Mouse (Mus musculus): ENCODE data around the gene Tor2a.

The Tor2a gene

GRCm38 (mm10) chr2:32730854-32731253 is 26.2 kb upstream of the Tor2a start:
- DNase-seq = peak; percentile 44

DNA sequence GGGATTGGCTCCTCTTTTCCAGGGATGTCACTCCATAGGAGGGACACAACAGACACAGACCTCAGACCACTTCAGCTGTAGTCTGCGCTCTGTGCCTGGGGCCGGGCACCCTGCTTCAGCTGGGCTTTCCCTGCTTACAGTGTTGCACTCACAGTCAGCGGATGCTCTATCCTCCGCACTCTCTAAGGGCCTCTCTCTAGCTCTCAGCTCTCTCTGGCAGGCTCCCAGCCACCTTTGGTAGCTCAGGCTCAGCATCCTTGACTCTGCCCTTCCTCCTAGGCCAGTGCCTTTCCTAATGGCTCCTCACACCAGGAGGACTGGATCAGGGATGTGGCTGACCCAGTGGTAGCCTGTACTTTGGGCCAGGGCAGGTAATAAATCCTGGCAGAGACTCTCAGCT is 25.1 kb upstream of the Tor2a start:
- no peak for DNase-seq

DNA sequence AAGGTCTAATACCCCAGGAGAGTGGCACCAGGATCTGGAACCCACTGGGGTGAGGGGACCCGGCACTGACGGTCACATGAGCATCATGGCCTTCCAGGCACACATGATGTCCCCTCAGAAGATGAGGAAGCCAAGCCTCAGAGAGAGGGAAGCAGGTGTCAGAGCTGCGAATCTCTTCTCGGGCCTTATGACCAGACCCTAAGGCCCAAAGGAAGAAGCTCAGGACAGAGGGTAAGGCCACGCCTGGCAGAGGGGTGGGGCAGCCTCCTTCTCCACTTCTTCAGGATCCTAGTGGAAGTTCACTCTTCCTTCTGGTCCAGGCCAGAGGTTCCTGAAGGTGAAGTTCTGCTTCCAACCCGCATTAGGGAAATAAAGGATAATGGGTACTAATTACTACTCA is 24.3 kb upstream of the Tor2a start:
- no peak for DNase-seq

GRCm38 (mm10) chr2:32734480-32734879 is 22.6 kb upstream of the Tor2a start:
- DNase-seq = no peak

- DNase-seq = peak; percentile 25
Measured at GRCm38 (mm10) chr2:32734933-32735332, 22.1 kb upstream of the Tor2a start.

DNA sequence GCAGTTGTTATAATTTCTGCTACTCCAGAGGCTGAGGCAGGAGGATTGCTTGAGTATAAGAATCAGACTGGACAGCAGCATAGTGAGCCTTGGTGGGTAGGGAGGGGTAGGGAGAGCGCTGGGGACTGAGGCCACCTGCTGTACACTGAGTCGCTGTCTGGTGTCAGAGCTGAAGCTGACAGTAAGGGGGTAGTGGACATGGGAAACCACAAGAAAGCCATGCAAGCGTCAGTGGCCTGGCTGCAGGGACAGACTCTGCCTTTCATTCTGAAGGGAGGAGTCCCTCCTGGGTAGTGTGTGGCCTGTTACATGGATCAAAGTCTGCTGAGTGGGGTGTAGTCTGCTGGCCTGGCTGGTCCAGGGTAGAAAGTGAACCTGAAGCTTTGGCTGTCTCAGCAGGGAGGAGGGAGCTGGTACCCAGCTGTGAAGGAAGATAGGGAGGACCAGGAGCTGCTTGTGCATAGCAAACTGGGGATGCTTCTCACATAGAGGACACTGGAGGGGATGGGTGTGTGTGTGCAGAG is 20.7 kb upstream of the Tor2a start:
- no peak for DNase-seq

DNA sequence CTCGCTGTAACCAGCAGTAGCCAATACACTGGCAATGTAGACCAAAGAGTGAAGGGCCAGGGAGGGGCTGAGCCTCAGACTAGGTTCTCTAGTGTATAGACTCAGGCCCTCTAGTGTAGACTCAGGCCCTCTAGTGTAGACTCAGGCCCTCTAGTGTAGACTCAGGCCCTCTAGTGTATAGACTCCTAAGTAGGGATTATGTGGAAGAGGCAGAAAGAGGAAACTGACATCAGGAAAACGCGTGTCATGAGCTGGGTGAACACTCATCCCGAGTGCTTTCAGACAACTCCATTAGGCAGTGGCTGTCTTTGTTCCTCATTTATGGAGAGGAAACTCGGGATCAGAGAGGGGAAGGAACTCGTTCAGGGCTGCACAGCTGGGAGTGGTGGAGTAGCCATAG is 20.0 kb upstream of the Tor2a start:
- no peak for DNase-seq

- DNase-seq = no peak
Measured at GRCm38 (mm10) chr2:32739311-32739710, 17.7 kb upstream of the Tor2a start.

GRCm38 (mm10) chr2:32740916-32741272 is 16.1 kb upstream of the Tor2a start, which contains the start of gene 6330409D20Rik:
TSS of gene 6330409D20Rik (minus strand) at chr2:32741016.
- DNase-seq = no peak

GRCm38 (mm10) chr2:32741273-32742172 is 15.5 kb upstream of the Tor2a start:
- peak; percentile 44 for DNase-seq

GRCm38 (mm10) chr2:32742173-32742531 is 14.9 kb upstream of the Tor2a start:
- DNase-seq = no peak

GRCm38 (mm10) chr2:32744272-32744982 is 12.6 kb upstream of the Tor2a start:
- DNase-seq = no peak

GRCm38 (mm10) chr2:32749082-32749481 is 8.0 kb upstream of the Tor2a start:
- DNase-seq = no peak

GRCm38 (mm10) chr2:32750199-32750598 is 6.8 kb upstream of the Tor2a start:
- no peak for DNase-seq

DNA sequence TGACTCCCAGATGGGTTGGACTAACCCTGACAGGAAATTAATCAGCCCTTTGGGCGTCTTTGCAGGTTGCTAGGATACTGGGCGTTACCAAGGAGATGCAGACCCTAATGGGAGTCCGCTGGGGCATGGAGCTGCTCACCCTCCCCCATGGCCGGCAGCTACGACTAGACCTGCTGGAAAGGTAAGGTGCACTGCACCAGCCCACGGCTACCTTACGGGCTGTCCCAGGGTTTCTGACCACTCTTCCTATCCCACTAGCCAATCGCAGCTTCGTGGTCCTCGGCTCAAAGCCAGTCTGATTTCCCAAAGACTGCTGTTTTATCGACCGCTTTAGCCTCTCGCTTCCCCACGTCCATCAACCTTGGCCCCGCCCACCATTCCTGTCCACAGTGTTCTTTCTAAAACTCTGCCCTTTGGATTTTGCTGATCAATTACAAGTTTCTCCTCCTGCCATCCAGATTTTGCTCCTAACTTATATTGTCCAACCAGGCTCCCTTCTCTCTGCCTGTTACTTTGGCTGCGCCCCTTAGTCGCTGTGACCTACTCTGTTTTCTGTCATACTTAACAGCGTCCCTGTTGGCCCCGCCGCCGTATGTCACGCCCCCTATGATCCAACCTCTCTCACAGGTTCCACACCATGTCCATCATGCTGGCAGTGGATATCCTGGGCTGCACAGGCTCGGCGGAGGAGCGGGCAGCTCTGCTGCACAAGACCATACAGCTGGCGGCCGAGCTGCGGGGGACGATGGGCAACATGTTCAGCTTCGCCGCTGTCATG is 6.0 kb upstream of the Tor2a start:
- DNase-seq = peak; percentile 60

GRCm38 (mm10) chr2:32751665-32752033 is 5.4 kb upstream of the Tor2a start:
- no peak for DNase-seq

- DNase-seq = no peak
Measured at GRCm38 (mm10) chr2:32752181-32752580, 4.9 kb upstream of the Tor2a start.

GRCm38 (mm10) chr2:32756674-32757055 is 369 bp upstream of the Tor2a start:
- DNase-seq = no peak

DNA sequence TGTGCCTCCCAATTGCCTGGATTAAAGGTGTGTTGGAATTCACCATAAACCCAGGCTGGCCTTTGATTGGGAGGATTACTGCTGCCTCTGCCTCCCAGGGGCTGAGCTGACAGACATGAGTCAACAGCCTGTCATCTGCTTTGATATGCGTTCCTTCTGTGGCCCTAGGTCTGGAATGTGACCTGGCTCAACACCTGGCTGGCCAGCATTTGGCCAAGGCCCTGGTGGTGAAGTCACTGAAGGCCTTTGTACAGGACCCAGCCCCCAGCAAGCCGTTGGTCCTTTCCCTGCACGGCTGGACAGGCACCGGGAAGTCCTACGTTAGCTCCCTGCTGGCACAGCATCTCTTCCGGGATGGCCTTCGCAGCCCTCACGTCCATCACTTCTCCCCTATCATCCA is 1.5 kb downstream of the Tor2a start:
- DNase-seq = no peak

DNA sequence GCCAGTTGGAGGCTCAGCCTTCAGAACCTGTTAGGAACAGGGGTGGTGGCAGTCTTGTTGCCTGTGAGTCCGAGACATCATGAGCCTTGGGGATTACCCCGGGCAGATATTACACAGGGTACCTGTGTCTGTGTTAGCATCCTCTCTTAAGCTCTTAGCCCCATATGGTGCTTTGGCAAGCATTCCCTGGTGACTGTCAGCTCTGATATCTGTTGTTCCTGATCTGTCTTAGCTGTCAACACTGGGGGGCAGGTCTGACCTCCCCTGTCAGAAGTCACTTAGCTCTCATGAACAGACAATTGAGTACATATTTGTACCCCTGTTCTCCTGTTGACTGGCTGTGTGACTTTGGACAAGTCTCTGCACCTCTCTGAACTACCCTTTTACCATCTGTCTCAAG is 2.0 kb downstream of the Tor2a start:
- DNase-seq = no peak

DNA sequence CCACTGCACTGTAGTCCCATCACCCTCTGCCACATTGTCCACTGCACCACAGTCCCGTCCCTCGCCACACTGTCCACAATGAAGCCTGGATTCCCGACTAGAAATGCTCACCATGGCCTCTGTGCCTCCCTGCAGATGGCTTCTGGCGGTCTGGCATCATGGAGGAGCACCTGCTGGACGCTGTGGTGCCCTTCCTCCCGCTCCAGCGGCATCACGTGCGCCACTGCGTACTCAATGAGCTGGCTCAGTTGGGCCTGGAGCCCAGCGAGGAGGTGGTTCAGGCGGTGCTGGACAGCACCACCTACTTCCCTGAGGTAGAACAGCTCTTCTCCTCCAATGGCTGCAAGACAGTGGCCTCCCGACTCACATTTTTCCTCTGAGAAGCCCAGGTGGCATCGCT is 4.3 kb downstream of the Tor2a start:
- DNase-seq = no peak

DNA sequence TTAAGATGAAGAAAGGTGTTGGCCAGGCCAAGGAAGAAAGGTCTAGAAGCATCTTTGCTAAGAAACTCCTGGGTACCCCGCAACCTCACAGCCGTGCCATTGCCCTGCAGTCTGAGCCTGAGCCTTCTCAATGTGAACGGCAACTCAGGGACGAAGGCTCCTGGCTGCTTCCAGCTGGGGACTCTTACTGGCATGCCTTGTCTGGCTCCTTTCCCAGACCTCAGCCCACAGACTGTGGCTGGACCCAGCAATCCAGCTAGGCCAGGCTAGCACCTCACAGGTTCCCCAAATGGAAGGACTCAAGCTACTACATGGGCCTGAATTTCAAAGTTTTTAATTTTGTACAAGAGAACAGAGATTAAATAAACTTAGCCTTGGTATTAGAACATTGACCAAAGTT is 4.8 kb downstream of the Tor2a start:
- no peak for DNase-seq

- DNase-seq = no peak
Measured at GRCm38 (mm10) chr2:32763353-32763752, 6.3 kb downstream of the Tor2a start.

All from liver (tissue).